Mouse (Mus musculus) kidney, postnatal 0 days (tissue): ENCODE results near the gene Iffo2. TPM values are rescaled to one million over a fixed set of nuclear protein-coding genes. Genes with fewer than 3 reads are reported as not detected.

Source experiments
- ATAC-seq: fragments of 200-750 bp; cut with Nextera tagmentation; replicated peaks from 2 replicates; pipeline ENCODE4 v1.8.0; 2017; ENCODE audit warnings: low read depth, moderate number of reproducible peaks, moderate TSS enrichment, moderate library complexity; ENCODE audit not compliant: low FRiP score
- DNase-seq: peaks from one replicate; pipeline ENCODE4 v3.0.0-alpha.2; 2016; ENCODE audit warnings: low spot score
- H3K27ac ChIP-seq: fragments of 300-500 bp; sonication (generic); 2 replicates; pipeline ENCODE4 v1.5.1; 2014; ENCODE audit warnings: mild to moderate bottlenecking
- H3K27me3 ChIP-seq: fragments of 300-500 bp; sonication (generic); 2 replicates; pipeline ENCODE4 v1.6.1; 2014; ENCODE audit warnings: low read length, mixed read lengths; ENCODE audit not compliant: insufficient read depth
- H3K36me3 ChIP-seq: fragments of 300-500 bp; sonication (generic); 2 replicates; pipeline ENCODE4 v1.6.1; 2014; ENCODE audit warnings: low read length, mixed read lengths; ENCODE audit not compliant: insufficient read depth
- H3K4me1 ChIP-seq: fragments of 300-500 bp; sonication (generic); replicated peaks from 2 replicates; pipeline ENCODE4 v1.6.1; 2014; ENCODE audit warnings: antibody characterized with exemption, low read length, mixed read lengths; ENCODE audit not compliant: insufficient read depth
- H3K4me2 ChIP-seq: fragments of 300-500 bp; sonication (generic); 2 replicates; pipeline ENCODE4 v1.6.1; 2014; ENCODE audit warnings: mild to moderate bottlenecking, low read length, moderate library complexity, mixed read lengths
- H3K4me3 ChIP-seq: fragments of 300-500 bp; sonication (generic); replicated peaks from 2 replicates; pipeline ENCODE4 v1.5.1; 2014; ENCODE audit warnings: low read depth, low read length
- H3K9ac ChIP-seq: fragments of 300-500 bp; sonication (generic); 2 replicates; pipeline ENCODE4 v1.6.1; 2014; ENCODE audit warnings: low read depth, low read length
- H3K9me3 ChIP-seq: fragments of 300-500 bp; sonication (generic); replicated peaks from 2 replicates; pipeline ENCODE4 v1.6.1; 2016; ENCODE audit warnings: low read length, inconsistent platforms, mixed read lengths
- CTCF ChIP-seq: IDR thresholded peaks from 2 replicates; pipeline ENCODE4 v1.5.1; 2016; ENCODE audit warnings: antibody characterized with exemption, low read depth, mild to moderate bottlenecking, moderate library complexity
- WGBS: fragments of 180-500 bp; shearing (Covaris S2); extraction: QIAGEN DNeasy Blood & Tissue Kit; methylation state at CpG from one replicate; pipeline ENCODE4 v1.1.7; 2014; 5-methylcytosine and 5-hydroxymethylcytosine counted together
- polyA plus RNA-seq: library from polyadenylated mRNA; unstranded; fragments of >200 nt; fragmentation: Nextera tagmentation; extraction: Ambion mirVana; gene quantifications from 2 replicates; pipeline ENCODE4 v1.2.1, GENCODE M21; 2015

The Iffo2 gene
- polyA plus RNA-seq, 1 experiment from 2014 or later: 4.8 TPM

- no peaks in the 10 kb centered on the region for H3K36me3 ChIP-seq
- no peak overlapping the region for H3K27ac ChIP-seq
- H3K9me3 ChIP-seq: no peaks in the 10 kb centered on the region
- WGBS: 38% methylated on average over 4 of the region's 4 CpGs
- TF ChIP-seq CTCF: no peak
- DNase-seq: no peak
- no peak for ATAC-seq
- no peaks in the 10 kb centered on the region for H3K27me3 ChIP-seq
- H3K4me2 ChIP-seq: no peak overlapping the region
- peaks cover 38% of the 10 kb centered on the region for H3K4me1 ChIP-seq
- H3K9ac ChIP-seq: no peak overlapping the region
- H3K4me3 ChIP-seq: no peak overlapping the region
These were observed 60.1 kb downstream of the Iffo2 start for GRCm38 (mm10) chr4:139590446-139590845.

- no peak for TF ChIP-seq CTCF
- Histone ChIP-seq H3K4me3 (no peak overlapping the region), H3K9ac (no peak overlapping the region), H3K27me3 (no peaks in the 10 kb centered on the region), H3K4me1 (peaks cover 42% of the 10 kb centered on the region), H3K36me3 (no peaks in the 10 kb centered on the region), H3K4me2 (no peak overlapping the region), H3K9me3 (no peaks in the 10 kb centered on the region), H3K27ac (no peak overlapping the region)
- DNase-seq: no peak
- WGBS: 57% methylated on average over 7 of the region's 7 CpGs
- ATAC-seq: no peak
These were observed 62.5 kb downstream of the Iffo2 start for GRCm38 (mm10) chr4:139592895-139593294.

GRCm38 (mm10) chr4:139593383-139593782 lies 63.0 kb downstream of the Iffo2 start:
- TF ChIP-seq CTCF: no peak
- 69% methylated on average over 6 of the region's 6 CpGs for WGBS
- Histone ChIP-seq H3K4me1 (peaks cover 46% of the 10 kb centered on the region), H3K4me2 (no peak overlapping the region), H3K9me3 (no peaks in the 10 kb centered on the region), H3K36me3 (no peaks in the 10 kb centered on the region), H3K27ac (no peak overlapping the region; the same call in 1 of the 2 replicates), H3K4me3 (no peak overlapping the region), H3K9ac (no peak overlapping the region), H3K27me3 (no peaks in the 10 kb centered on the region)
- ATAC-seq (no peak), DNase-seq (no peak)

GRCm38 (mm10) chr4:139594062-139594461 lies 63.7 kb downstream of the Iffo2 start:
- H3K9me3 ChIP-seq: no peaks in the 10 kb centered on the region
- no peak overlapping the region for H3K4me2 ChIP-seq
- H3K27me3 ChIP-seq: no peaks in the 10 kb centered on the region
- H3K9ac ChIP-seq: no peak overlapping the region
- no peak overlapping the region for H3K4me3 ChIP-seq
- peaks cover 49% of the 10 kb centered on the region for H3K4me1 ChIP-seq
- ATAC-seq (no peak), DNase-seq (no peak)
- peak overlapping the region; percentile 47; the same call in 1 of the 2 replicates for H3K27ac ChIP-seq
- no peaks in the 10 kb centered on the region for H3K36me3 ChIP-seq
- WGBS: 44% methylated on average over 3 of the region's 3 CpGs
- TF ChIP-seq CTCF: peak; percentile 61

- no peak for TF ChIP-seq CTCF
- Histone ChIP-seq H3K27ac (peak overlapping the region; percentile 92; the same call in 1 of the 2 replicates), H3K36me3 (no peaks in the 10 kb centered on the region), H3K27me3 (no peaks in the 10 kb centered on the region), H3K4me2 (no peak overlapping the region), H3K9ac (no peak overlapping the region), H3K4me1 (peaks cover 47% of the 10 kb centered on the region), H3K4me3 (no peak overlapping the region), H3K9me3 (no peaks in the 10 kb centered on the region)
- WGBS: 42% methylated on average over 9 of the region's 9 CpGs
- no peak for ATAC-seq
- no peak for DNase-seq
These were observed 66.4 kb downstream of the Iffo2 start for GRCm38 (mm10) chr4:139596715-139597114.

GRCm38 (mm10) chr4:139597286-139598284 lies 67.2 kb downstream of the Iffo2 start:
- no peak for ATAC-seq
- WGBS: 39% methylated on average over 20 of the region's 20 CpGs
- H3K9ac ChIP-seq: 0 out of 2 replicates have a peak overlapping the region, but pooled peaks have one; percentile 19

More at GRCm38 (mm10) chr4:139597286-139598284, 67.2 kb downstream of the Iffo2 start:
- peaks cover 53% of the 10 kb centered on the region for H3K4me1 ChIP-seq
- no peak for DNase-seq
- no peaks in the 10 kb centered on the region for H3K27me3 ChIP-seq
- H3K36me3 ChIP-seq: no peaks in the 10 kb centered on the region
- H3K4me2 ChIP-seq: peak overlapping the region; percentile 49; the same call in 1 of the 2 replicates
- peak overlapping the region; percentile 92 for H3K27ac ChIP-seq
- no peak for TF ChIP-seq CTCF
- H3K9me3 ChIP-seq: no peaks in the 10 kb centered on the region
- no peak overlapping the region for H3K4me3 ChIP-seq
